Mouse (Mus musculus): ENCODE data around the gene Sh3pxd2a.

GRCm38 (mm10) chr19:47240076-47240475, 224.1 kb downstream of the Sh3pxd2a start:
- TF ChIP-seq POLR2A (IDR thresholded peaks at IDR 0.05; ENCODE audit: low read depth, low read length) (no peak), TCF12 (IDR thresholded peaks at IDR 0.05; ENCODE audit: low read depth, low read length) (no peak), CTCF (conservative IDR thresholded peaks at IDR 0.05 in 1 of 2, IDR thresholded peaks at IDR 0.05 in 1 of 2; ENCODE audit: low read depth in 2 of 2, low read length in 2 of 2) (no peak)

Data from CH12.LX (cell line).